Comparison of ENCODE assay signal across 19 mouse cellular contexts in the genomic region with DNA sequence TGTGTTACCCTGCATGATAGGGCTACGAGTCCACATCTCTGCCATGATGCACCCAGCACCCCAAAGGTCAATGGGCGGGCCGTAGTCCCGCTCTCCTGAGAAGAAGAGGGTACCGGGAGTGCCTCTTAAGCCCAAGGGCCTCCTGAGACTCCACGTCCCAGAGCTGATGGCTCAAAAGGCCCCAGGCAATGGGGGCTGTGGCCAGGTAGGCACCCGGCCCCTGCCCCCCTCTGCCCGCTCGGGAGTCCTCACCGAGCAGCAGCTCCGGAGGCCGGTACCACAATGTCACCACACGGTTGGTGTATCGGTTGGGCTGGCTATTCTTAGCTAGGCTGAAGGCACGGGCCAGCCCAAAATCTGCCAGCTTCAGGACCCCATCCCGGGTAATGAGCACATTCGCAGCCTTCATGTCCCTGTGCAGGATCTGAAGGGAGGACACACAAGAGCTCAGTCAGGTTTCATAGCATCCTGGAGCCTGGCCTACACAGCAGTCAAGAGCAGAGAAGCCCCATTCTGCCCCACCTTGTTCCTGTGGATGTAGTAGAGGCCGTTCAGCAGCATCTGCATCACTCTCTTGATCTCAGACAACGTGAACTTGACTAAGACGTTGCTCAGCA. TPM values are rescaled to one million over a fixed set of nuclear protein-coding genes. Genes with fewer than 3 reads are reported as not detected.
"Had no signal": no experiment of that assay in that cellular context is flagged by ENCODE, and none has a peak within 500 bp of the region (broad histone marks: within the 10 kb centered on the region; RNA-seq: fewer than 3 reads in every experiment).

No protein-coding gene starts in this region.

- H3K4me2 ChIP-seq: limb, embryonic 13.5 days; lung, embryonic 14.5 days; neural tube, embryonic 15.5 days had no signal

- DNase-seq: kidney, adult 11 months; kidney, adult 9 months; kidney, postnatal 4 days; left cerebral cortex, postnatal 4 days; lung, embryonic 14.5 days; lung, postnatal 10 days; midbrain, embryonic 14.5 days; right cerebral cortex, adult 18-20 months; right cerebral cortex, postnatal 25 days; thymus, postnatal 4 days had no signal

- H3K9me3 ChIP-seq: limb, embryonic 13.5 days; midbrain, embryonic 10.5 days; neural tube, embryonic 15.5 days had no signal

- H3K4me3 ChIP-seq: layer of hippocampus, adult 2 months; limb, embryonic 13.5 days; midbrain, embryonic 10.5 days; myocyte; neural tube, embryonic 15.5 days had no signal

- H3K27me3 ChIP-seq: limb, embryonic 13.5 days; neural tube, embryonic 15.5 days had no signal

- H3K9ac ChIP-seq: limb, embryonic 13.5 days; lung, embryonic 14.5 days; neural tube, embryonic 15.5 days had no signal

- H3K27ac ChIP-seq: kidney, postnatal 0 days; layer of hippocampus, adult 2 months; limb, embryonic 13.5 days; midbrain, embryonic 10.5 days; neural tube, embryonic 15.5 days had no signal

RNA-seq across cellular contexts. Expression of a gene that starts 31.2 kb away (rescaled TPM):
- polyA plus RNA-seq: kidney, postnatal 0 days; liver, adult 2 months; liver, embryonic 16.5 days; lung, embryonic 14.5 days; myocyte; small intestine, adult 2 months had no signal
